Mouse (Mus musculus) CH12.LX (cell line): Measurements from ENCODE around the gene Lrrc63. TPM values are rescaled to one million over a fixed set of nuclear protein-coding genes. Genes with fewer than 3 reads are reported as not detected.

ENCODE experiments used
- DNase-seq: peaks from one replicate; pipeline ENCODE4 v3.0.0-alpha.2; 2013; ENCODE audit errors: extremely low read depth
- H3K27ac ChIP-seq: 2 replicates; pipeline ENCODE4 v1.5.1; 2012; ENCODE audit warnings: low read depth, mild to moderate bottlenecking, control low read depth, moderate library complexity; ENCODE audit not compliant: insufficient read depth
- H3K27me3 ChIP-seq: replicated peaks from 2 replicates; pipeline ENCODE3; 2012; ENCODE audit warnings: inconsistent platforms
- H3K36me3 ChIP-seq, 2 experiments: replicated peaks in 1 of 2; 2 replicates each; pipeline versions ENCODE3 to v1.6.1; 2012; ENCODE audit warnings: inconsistent platforms in 1 of 2, low read length in 1 of 2, mild to moderate bottlenecking in 1 of 2, mixed read lengths in 1 of 2, moderate library complexity in 1 of 2; ENCODE audit not compliant: control insufficient read depth in 1 of 2, insufficient read depth in 1 of 2
- H3K4me1 ChIP-seq, 2 experiments: 2 replicates each; pipeline ENCODE4 v1.6.1; 2012; ENCODE audit warnings: inconsistent platforms in 1 of 2, moderate library complexity in 1 of 2; ENCODE audit not compliant: insufficient read depth in 2 of 2, control insufficient read depth in 1 of 2
- H3K4me2 ChIP-seq: 2 replicates; pipeline ENCODE4 v1.6.1; 2012; ENCODE audit warnings: low read depth, mild to moderate bottlenecking, control low read depth; ENCODE audit not compliant: poor library complexity, insufficient read depth, severe bottlenecking
- H3K4me3 ChIP-seq, 3 experiments: fragments of 150-350 bp in 1 of 3; sonication (generic) in 1 of 3; replicated peaks in 1 of 3; 2 replicates each; pipeline versions ENCODE3 to v1.5.1; 2011 to 2012; ENCODE audit warnings: low read depth in 2 of 3, low read length in 2 of 3, mild to moderate bottlenecking in 2 of 3, moderate library complexity in 2 of 3, control low read depth in 1 of 3, improper control_type of control experiment in 1 of 3, inconsistent platforms in 1 of 3, mixed read lengths in 1 of 3; ENCODE audit not compliant: poor library complexity in 1 of 3
- H3K79me2 ChIP-seq: replicated peaks from 2 replicates; pipeline ENCODE4 v1.6.1; 2012; ENCODE audit warnings: mild to moderate bottlenecking, moderate library complexity; ENCODE audit not compliant: control insufficient read depth, poor library complexity, insufficient read depth, severe bottlenecking; ENCODE audit errors: extremely low read depth
- H3K9ac ChIP-seq: 2 replicates; pipeline ENCODE4 v1.6.1; 2012; ENCODE audit warnings: low read depth, mild to moderate bottlenecking, control low read depth, moderate library complexity; ENCODE audit not compliant: insufficient read depth
- H3K9me3 ChIP-seq: replicated peaks from 2 replicates; pipeline ENCODE3; 2012; ENCODE audit warnings: low read length, inconsistent platforms, mixed read lengths
- CHD1 ChIP-seq: IDR thresholded peaks from 2 replicates; pipeline ENCODE4 v1.6.1; 2012; ENCODE audit warnings: low read depth, low read length, improper control_type of control experiment, inconsistent platforms
- CTCF ChIP-seq, 2 experiments: IDR thresholded peaks in 1 of 2; conservative IDR thresholded peaks in 1 of 2; 2 replicates each; pipeline ENCODE4 v1.5.1; 2011 to 2012; ENCODE audit warnings: low read depth in 2 of 2, low read length in 2 of 2, improper control_type of control experiment in 1 of 2, inconsistent platforms in 1 of 2, mild to moderate bottlenecking in 1 of 2, moderate library complexity in 1 of 2
- E2F4 ChIP-seq: IDR thresholded peaks from 2 replicates; pipeline ENCODE4 v1.6.1; 2011; ENCODE audit warnings: low read depth, low read length, improper control_type of control experiment; ENCODE audit not compliant: insufficient replicate concordance
- ELF1 ChIP-seq: IDR thresholded peaks from 2 replicates; pipeline ENCODE4 v1.6.1; 2014; ENCODE audit warnings: low read depth, mild to moderate bottlenecking, inconsistent platforms, low read length, improper control_type of control experiment
- EP300 ChIP-seq: IDR thresholded peaks from 2 replicates; pipeline ENCODE4 v1.6.1; 2011; ENCODE audit warnings: low read length, improper control_type of control experiment
- HCFC1 ChIP-seq: IDR thresholded peaks from 2 replicates; pipeline ENCODE4 v1.6.1; 2012; ENCODE audit warnings: low read depth, mild to moderate bottlenecking, inconsistent platforms, low read length, improper control_type of control experiment
- IRF4 ChIP-seq: IDR thresholded peaks from 2 replicates; pipeline ENCODE4 v1.6.1; 2014; ENCODE audit warnings: low read depth, mild to moderate bottlenecking, inconsistent platforms, low read length, improper control_type of control experiment
- JUND ChIP-seq: conservative IDR thresholded peaks from 2 replicates; pipeline ENCODE4 v1.6.1; 2011; ENCODE audit warnings: low read depth, low read length, improper control_type of control experiment
- KAT2A ChIP-seq: IDR thresholded peaks from 2 replicates; pipeline ENCODE4 v1.6.1; 2012; ENCODE audit warnings: low read length, improper control_type of control experiment, inconsistent platforms; ENCODE audit not compliant: insufficient replicate concordance
- MAX ChIP-seq: IDR thresholded peaks from 2 replicates; pipeline ENCODE4 v1.6.1; 2011; ENCODE audit warnings: low read length, improper control_type of control experiment
- MXI1 ChIP-seq: IDR thresholded peaks from 2 replicates; pipeline ENCODE4 v1.6.1; 2011; ENCODE audit warnings: mild to moderate bottlenecking, low read depth, low read length, improper control_type of control experiment
- MYC ChIP-seq: IDR thresholded peaks from 2 replicates; pipeline ENCODE4 v1.6.1; 2011; ENCODE audit warnings: low read depth, mild to moderate bottlenecking, improper control_type of control experiment, low read length
- NRF1 ChIP-seq: IDR thresholded peaks from 2 replicates; pipeline ENCODE4 v1.6.1; 2014; ENCODE audit warnings: low read depth, mild to moderate bottlenecking, inconsistent platforms, low read length, improper control_type of control experiment, moderate library complexity
- PAX5 ChIP-seq: IDR thresholded peaks from 2 replicates; pipeline ENCODE4 v1.6.1; 2012; ENCODE audit warnings: low read length, inconsistent platforms, mixed read lengths
- POLR2A ChIP-seq: IDR thresholded peaks from 2 replicates; pipeline ENCODE4 v1.6.1; 2011; ENCODE audit warnings: low read depth, mild to moderate bottlenecking, improper control_type of control experiment, low read length
- POLR2AphosphoS2 ChIP-seq: IDR thresholded peaks from 2 replicates; pipeline ENCODE4 v1.6.1; 2011; ENCODE audit warnings: low read depth, low read length, improper control_type of control experiment
- RAD21 ChIP-seq: IDR thresholded peaks from 2 replicates; pipeline ENCODE4 v1.6.1; 2011; ENCODE audit warnings: low read depth, mild to moderate bottlenecking, low read length, improper control_type of control experiment, moderate library complexity
- RCOR1 ChIP-seq: conservative IDR thresholded peaks from 2 replicates; pipeline ENCODE4 v1.6.1; 2012; ENCODE audit warnings: low read depth, mild to moderate bottlenecking, inconsistent platforms, low read length, improper control_type of control experiment
- SIN3A ChIP-seq: IDR thresholded peaks from 2 replicates; pipeline ENCODE4 v1.6.1; 2012; ENCODE audit warnings: low read length, improper control_type of control experiment, inconsistent platforms
- SMC3 ChIP-seq: IDR thresholded peaks from 2 replicates; pipeline ENCODE4 v1.6.1; 2011; ENCODE audit warnings: low read depth, low read length, improper control_type of control experiment
- TBP ChIP-seq: conservative IDR thresholded peaks from 2 replicates; pipeline ENCODE4 v1.6.1; 2011; ENCODE audit warnings: low read depth, low read length, improper control_type of control experiment
- TCF12 ChIP-seq: IDR thresholded peaks from 2 replicates; pipeline ENCODE4 v1.6.1; 2014; ENCODE audit warnings: low read depth, mild to moderate bottlenecking, inconsistent platforms, low read length, improper control_type of control experiment
- USF1 ChIP-seq: IDR thresholded peaks from 2 replicates; pipeline ENCODE4 v1.6.1; 2014; ENCODE audit warnings: low read depth, mild to moderate bottlenecking, inconsistent platforms, low read length, improper control_type of control experiment
- USF2 ChIP-seq: conservative IDR thresholded peaks from 2 replicates; pipeline ENCODE4 v1.6.1; 2011; ENCODE audit warnings: low read depth, low read length, improper control_type of control experiment
- ZC3H11A ChIP-seq: IDR thresholded peaks from 2 replicates; pipeline ENCODE4 v1.6.1; 2012; ENCODE audit warnings: low read depth, mild to moderate bottlenecking, inconsistent platforms, low read length, improper control_type of control experiment
- ZKSCAN1 ChIP-seq: IDR thresholded peaks from 2 replicates; pipeline ENCODE4 v1.6.1; 2012; ENCODE audit warnings: low read depth, inconsistent platforms, low read length, improper control_type of control experiment, borderline replicate concordance
- ZNF384 ChIP-seq: IDR thresholded peaks from 2 replicates; pipeline ENCODE4 v1.6.1; 2012; ENCODE audit warnings: low read depth, low read length, improper control_type of control experiment, inconsistent platforms
- dilution Hi-C: fragments of 300-500 bp; cut with MboI; formaldehyde crosslinking; loops from 2 replicates; pipeline ENCODE4 v1.14.3; 2020; ENCODE audit warnings: low sequenced_read_pairs; ENCODE audit not compliant: extremely low pct_unique_long_range_greater_than_20kb, extremely low pct_ligation_motif_present
- in situ Hi-C: fragments of 300-500 bp; cut with MboI; formaldehyde crosslinking; loops from 3 replicates; pipeline ENCODE4 v1.14.3; 2019; ENCODE audit warnings: low sequenced_read_pairs, low pct_ligation_motif_present, low pct_unique_long_range_greater_than_20kb, mixed read lengths
- polyA plus RNA-seq: library from polyadenylated mRNA; unstranded; fragments of >175 nt; gene quantifications from 2 replicates; pipeline ENCODE4 v1.2.1, GENCODE M21; 2012; ENCODE audit warnings: low read depth; ENCODE audit not compliant: insufficient read length
- total RNA-seq, 2 experiments: library from RNA; depleted of rRNA; stranded (reverse); fragments of 300-350 nt in 1 of 2; fragments of >200 nt in 1 of 2; gene quantifications; 2 replicates each; pipeline ENCODE4 v1.2.3; 2012 to 2014

The Lrrc63 gene
- total RNA-seq (2012; rRNA removed), result not detected in 2 replicates
- 0.15 TPM in 1 of 2 replicates, not detected in the other for total RNA-seq (2014; rRNA removed)
- not detected in 2 replicates for polyA plus RNA-seq

DNA sequence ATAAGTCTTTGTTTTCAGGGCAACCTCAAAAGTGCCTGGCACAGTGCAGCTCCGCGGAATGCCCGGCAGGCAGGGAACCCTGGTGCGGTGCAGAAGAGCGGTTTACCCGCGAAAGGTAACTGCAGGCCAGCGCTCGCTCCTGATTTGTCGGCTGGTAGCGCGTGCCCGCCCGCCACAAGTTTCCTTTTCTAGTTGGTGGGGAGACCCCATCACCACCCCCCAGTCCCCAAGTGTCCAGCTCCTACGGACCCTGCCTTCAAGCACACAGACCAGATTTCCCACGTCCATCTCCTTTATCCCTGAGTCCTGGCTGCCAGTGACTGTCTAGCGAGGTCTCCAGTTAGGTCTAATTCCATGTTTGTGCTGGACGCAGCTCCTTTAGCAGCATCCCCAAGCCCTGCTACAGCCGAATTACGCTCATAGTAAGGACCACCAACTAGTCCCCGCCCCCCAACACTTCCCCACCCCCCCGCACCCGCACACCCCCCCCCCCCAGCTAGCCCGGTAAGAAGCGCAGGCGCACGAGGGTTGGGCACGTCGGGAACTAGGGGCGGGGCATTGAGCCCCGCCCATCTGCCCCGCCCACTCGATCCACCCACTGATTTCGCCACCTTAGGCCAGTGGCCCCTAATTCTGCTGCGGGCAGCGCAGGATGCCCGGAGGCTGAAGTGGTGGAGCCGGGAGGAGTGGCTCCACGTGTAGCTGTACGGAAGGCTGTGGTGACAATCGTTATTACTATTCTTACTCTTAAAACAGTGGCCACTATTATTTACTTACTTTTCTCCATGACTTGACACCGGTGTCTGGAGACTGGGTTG lies at the start of gene Lrrc63, which contains the start of gene Lcp1:
Gene Lrrc63 (minus strand): TSS at position 381 of the 818 bp plus-strand sequence.
Gene Lcp1 (plus strand): TSS at position 601 of the 818 bp plus-strand sequence.
- Histone ChIP-seq H3K4me2 (peak within 1 kb of the TSS; percentile 95), H3K79me2 (no peaks in the 10 kb centered on the region), H3K27me3 (peaks cover 4% of the 10 kb centered on the region), H3K4me3 (peak within 1 kb of the TSS; percentile 66 to 75 (median 74)), H3K9me3 (no peaks in the 10 kb centered on the region), H3K4me1 (peaks cover 0 to 16% of the 10 kb centered on the region in 2 experiments; a peak in 2 of 4 replicates), H3K36me3 (no peaks in the 10 kb centered on the region), H3K27ac (0 out of 2 replicates have a peak within 1 kb of the TSS, but pooled peaks have one; percentile 1), H3K9ac (peak within 1 kb of the TSS; percentile 62)
- TF ChIP-seq PAX5 (no peak), EP300 (no peak), ZNF384 (no peak), ZKSCAN1 (no peak), SMC3 (no peak), MXI1 (peak; percentile 90), MYC (peak; percentile 22; the same call in 1 of the 2 replicates), USF2 (no peak), JUND (no peak), MAX (no peak), NRF1 (peak; percentile 81), TCF12 (0 out of 2 replicates have a peak, but pooled peaks have one; percentile 9), RCOR1 (no peak), POLR2AphosphoS2 (no peak), IRF4 (no peak), ELF1 (no peak), USF1 (no peak), POLR2A (peak; percentile 57)
- peak; percentile 75 for DNase-seq
- dilution Hi-C loops (no loop called here), in situ Hi-C loops (no loop called here)

DNA sequence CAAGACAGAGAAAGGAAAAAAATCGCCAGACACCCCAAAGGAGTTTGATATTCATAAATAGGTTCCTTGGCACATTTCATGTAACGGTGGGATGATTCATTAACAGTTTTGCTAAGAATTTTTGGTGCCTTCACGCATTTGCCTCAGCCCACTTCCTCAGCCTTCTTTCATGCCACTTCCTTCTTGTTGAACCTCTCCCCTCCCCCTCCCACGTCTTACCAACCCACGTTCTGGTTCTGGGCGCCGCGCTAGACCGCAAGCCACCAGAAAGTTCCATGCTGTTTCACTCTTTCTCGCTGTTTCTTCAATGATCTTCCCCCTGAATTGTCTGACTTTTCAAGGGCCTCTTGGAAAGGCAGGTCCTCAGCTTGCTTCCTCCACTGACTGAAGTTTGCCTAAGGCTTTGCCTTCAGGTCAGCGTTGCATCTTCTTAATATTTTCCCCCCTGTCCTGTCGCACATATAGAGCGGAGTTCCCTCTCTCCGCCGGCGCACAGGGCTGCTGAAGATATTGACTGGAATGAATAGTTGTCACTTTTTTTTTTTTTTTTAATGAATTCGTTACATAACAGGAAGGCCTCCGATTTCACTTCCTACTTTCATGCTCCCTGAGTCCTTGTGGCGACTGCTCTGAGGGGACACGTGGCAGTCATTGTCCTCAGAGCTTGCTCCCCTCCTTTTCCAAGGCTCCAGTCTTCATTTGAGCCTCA lies 48.7 kb upstream of the Lrrc63 start:
- Histone ChIP-seq H3K36me3 (peaks cover 0 to 12% of the 10 kb centered on the region in 2 experiments), H3K4me3 (peak overlapping the region; percentile 72 to 78 (median 76)), H3K79me2 (peaks cover 51% of the 10 kb centered on the region), H3K9me3 (no peaks in the 10 kb centered on the region), H3K4me2 (peak overlapping the region; percentile 85), H3K27ac (peak overlapping the region; percentile 100), H3K4me1 (peaks cover 14 to 51% of the 10 kb centered on the region in 2 experiments), H3K9ac (peak overlapping the region; percentile 96), H3K27me3 (no peaks in the 10 kb centered on the region)
- DNase-seq, result peak; percentile 95
- in situ Hi-C loops, result loop anchor here (5.0 kb wide), 1 partner anchor 107 kb away; no protein-coding TSS in a partner anchor
- dilution Hi-C loops, result no loop called here
- no peak for TF ChIP-seq SMC3
- peak; percentile 95 for TF ChIP-seq ZNF384
- 0 out of 2 replicates have a peak, but pooled peaks have one; percentile 5 for TF ChIP-seq NRF1
- TF ChIP-seq ZC3H11A, result no peak
- TF ChIP-seq MYC, result peak; percentile 98
- TF ChIP-seq E2F4, result no peak
- no peak for TF ChIP-seq ZKSCAN1
- TF ChIP-seq KAT2A, result 0 out of 2 replicates have a peak, but pooled peaks have one; percentile 17
- TF ChIP-seq RAD21, result no peak
- TF ChIP-seq MXI1, result peak; percentile 95
- TF ChIP-seq CTCF (conservative IDR thresholded peaks at IDR 0.05 in 1 of 2, IDR thresholded peaks at IDR 0.05 in 1 of 2; ENCODE audit: low read depth in 2 of 2, low read length in 2 of 2), result no peak
- TF ChIP-seq USF2, result 0 out of 2 replicates have a peak, but pooled peaks have one; percentile 15
- peak; percentile 32; the same call in 1 of the 2 replicates for TF ChIP-seq JUND
- peak; percentile 62; the same call in 1 of the 2 replicates for TF ChIP-seq TBP
- peak; percentile 49 for TF ChIP-seq USF1
- TF ChIP-seq CHD1, result peak; percentile 39; the same call in 1 of the 2 replicates
- TF ChIP-seq TCF12, result peak; percentile 69; the same call in 1 of the 2 replicates
- peak; percentile 32 for TF ChIP-seq HCFC1
- no peak; the same call in 1 of the 2 replicates for TF ChIP-seq SIN3A
